Mouse (Mus musculus): Measurements from ENCODE around the gene Capzb.
A peak's percentile ranks its signal among the peaks of the same experiment; 100 is the strongest.

Gene Capzb

DNA sequence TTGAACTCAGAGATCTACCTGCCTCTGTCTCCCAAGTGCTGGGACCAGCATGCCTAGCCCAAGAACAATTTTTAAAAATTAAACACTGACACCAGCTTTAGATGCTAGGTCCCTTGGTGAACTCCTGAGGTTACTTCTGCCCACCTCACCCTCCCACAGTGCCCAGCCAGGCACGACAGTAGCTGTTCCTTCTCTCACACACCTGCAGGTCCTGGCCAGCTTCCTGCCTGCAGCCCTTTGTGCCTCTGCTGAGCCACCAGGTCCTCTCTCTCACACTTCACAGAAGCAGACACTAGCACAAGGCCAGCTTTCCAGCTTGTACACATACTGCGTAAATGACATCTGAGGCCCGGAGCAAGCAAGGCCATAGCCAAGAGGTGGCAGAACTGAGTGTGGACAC, 112.8 kb downstream of the Capzb start:
- no peak for DNase-seq (ENCODE audit: low read depth, low spot score)

DNA sequence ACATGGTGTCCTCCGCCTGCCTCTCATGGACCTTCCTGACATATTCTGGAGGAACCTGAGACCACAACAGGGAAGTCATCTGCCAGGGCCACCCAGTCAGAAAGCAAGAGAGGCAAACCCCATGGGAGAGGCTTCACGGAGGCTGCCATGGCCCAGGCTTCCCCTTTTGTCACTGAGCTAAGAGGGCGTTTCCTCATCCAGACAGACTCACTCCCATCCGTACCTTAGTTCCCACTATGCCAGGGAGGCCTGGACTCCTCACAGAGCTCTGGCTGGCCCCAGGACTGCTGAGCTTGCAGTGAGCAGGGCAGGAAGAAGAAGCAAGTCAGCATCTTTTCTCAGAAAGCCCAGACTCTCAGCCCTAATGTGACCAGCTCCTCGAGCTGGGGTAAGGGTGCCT, 115.2 kb downstream of the Capzb start:
- DNase-seq (ENCODE audit: low read depth, low spot score), result no peak

DNA sequence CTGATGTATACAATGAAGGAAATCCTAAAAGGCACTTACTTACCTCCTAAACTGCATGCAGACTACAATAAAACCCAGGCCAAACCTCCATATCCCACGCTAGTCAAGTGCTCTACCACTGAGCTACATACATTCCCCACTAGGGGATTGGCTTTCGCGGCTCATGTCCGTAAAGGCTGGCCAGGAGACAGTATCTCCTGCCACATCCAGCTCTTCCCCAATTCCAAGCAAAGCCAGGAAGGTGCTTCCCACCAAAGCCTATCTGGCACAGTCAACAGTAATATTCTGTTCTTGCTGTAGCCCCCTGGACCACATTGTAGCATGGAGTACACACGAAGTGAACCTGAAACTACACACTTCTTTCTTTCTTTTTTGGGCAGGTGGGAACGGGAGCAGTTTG, 117.0 kb downstream of the Capzb start:
- peak; percentile 64 for DNase-seq (ENCODE audit: low read depth, low spot score)

DNA sequence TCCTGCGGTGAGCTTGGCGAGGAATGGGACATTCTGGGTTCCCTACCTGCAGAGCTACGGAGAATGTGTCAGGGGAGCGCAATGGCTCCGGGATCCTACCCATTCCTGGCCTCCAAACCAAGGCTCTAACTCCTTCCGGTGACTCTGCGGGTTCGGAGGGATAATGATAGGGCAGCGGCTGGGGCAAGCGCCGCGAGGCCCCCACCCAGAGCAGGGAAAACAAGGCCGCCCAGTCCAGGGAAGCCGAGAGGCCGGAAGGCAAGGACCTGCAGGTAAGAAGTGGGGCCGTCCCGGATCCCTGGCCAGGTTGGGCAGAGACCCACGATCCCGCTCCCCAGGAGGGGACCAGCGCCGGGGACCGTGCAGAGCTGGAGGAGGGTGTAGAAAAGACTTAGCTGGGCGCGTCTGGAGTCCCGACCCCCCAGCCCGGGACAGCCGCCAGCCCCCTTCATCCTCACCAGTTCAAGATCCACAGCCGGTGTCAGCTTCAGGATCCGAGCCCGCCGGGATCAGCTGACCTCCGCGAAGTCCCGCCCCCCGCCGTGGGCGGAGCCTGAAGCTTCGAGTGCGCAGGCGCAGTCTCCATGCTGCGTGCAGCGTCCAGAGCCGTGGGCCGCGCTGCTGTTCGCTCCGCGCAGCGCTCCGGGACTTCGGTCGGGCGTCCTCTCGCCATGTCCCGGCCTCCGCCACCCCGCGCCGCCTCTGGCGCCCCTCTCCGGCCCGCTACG, 117.6 kb downstream of the Capzb start, which contains the start of the genes Pqlc2 and Akr7a5:
Pqlc2 (minus strand) TSS at position 538 of the 728 bp plus-strand sequence.
Akr7a5 (plus strand) TSS at position 574 of the 728 bp plus-strand sequence.
- DNase-seq (ENCODE audit: low read depth, low spot score), result peak; percentile 96

DNA sequence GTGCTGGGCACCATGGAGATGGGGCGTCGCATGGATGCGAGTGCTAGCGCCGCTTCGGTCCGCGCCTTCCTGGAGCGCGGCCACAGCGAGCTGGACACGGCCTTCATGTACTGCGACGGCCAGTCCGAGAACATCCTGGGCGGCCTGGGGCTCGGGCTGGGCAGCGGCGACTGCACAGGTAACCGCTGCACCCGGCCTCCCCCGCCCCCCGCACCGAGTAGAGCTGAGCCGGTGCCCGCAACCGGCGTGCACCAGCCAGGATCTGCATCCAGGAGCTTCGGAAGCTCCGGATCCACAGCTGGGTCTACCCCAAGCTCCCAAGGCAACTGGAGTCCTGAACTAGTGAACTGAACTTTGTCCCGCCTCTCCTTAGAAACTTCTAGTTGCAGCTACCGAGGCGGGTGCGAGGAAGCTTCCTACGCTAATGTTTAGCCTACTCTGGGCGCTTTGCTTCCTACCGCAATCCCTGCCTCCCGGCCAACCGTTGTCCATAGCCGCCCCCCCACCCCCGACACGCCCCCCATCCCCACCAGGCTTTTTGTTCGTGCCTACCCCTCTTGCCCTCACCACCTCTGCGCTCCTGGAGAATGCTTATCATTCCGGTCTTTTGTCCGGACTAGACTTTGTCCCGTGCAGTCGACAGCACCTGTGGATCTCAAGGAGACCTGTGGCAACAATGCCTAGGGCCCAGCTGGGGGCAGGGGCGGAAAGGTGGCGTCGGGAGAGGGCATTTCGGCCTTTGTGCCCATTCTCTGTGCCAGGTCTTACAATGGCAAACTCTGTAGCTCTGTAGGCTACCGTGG, 118.4 kb downstream of the Capzb start:
- DNase-seq (ENCODE audit: low read depth, low spot score), result peak; percentile 75

DNA sequence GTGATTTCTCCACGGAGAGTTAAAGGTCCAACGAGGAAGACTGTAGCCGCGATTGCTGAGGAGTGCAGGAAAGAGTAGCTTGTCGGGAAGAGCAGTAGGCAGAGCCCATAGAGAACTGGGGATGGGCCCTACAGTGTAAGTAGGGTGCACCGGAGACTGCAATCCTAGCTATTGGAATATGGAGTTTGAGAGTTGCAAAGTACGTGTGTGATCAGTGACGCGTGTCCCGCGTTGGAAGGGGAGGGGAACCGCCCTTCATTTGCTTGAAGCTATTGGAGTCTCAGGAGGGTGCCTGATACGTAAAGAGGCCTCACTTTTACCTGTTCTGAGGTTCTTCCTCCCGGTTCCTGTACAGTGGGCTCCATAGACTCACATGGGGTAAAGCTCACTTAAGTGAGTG, 119.0 kb downstream of the Capzb start:
- DNase-seq (ENCODE audit: low read depth, low spot score), result peak; percentile 39

DNA sequence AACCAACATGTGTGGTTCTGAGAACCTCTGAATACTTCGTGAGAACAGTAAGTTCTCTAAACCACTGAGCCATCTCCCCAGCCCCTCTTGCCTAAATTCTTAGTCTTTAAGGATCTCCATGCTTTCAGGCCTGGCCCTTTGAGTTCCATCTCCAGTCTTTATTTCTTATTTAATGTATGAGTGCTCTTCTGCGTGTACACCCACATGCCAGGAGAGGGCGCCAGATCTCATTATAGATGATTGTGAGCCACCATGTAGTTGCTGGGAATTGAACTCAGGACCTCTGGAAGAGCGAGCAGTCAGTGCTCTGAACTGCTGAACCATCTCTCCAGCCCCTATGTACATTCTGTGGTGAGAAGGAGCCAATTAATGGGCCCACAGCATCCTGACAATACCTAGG, 119.9 kb downstream of the Capzb start:
- peak; percentile 77 for DNase-seq (ENCODE audit: low read depth, low spot score)

DNA sequence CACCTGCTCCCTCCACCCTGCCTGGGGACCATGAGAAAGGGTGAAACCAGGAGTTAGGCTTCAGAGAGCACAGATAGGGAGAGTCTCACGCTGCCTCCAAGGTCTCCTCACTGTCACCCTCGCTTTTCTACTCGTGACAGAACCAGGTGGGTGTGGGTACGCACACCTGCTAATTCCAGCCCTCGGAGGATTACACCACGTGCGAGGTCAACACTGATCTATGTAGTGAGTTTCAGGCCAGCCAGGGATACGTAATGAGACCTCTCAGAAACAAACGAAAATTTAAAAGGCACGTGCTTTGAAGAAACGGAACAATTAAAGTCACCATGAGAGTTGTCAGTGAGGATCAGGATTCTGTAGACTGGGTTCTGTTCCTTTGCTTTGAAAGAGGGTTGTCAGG, 125.8 kb downstream of the Capzb start:
- DNase-seq (ENCODE audit: low read depth, low spot score), result no peak

DNA sequence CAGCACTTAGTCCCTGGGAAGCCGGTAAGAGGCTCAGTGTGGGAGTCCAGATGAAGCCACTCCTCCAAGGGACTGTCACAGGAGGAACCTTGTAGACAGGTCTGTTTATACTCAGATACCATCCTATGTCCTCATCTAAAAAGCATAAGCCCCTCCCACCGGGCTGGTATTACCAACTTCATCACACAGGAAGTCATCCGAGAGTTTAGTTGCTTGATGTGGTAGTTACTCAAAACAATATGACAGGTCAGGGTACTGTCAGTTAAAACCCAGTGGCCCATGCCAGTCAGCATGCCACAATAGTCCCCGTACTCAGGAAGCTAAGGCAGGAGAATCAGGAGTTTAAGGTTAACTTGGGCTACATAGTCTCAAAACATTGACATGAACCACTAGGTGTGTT, 127.0 kb downstream of the Capzb start:
- DNase-seq (ENCODE audit: low read depth, low spot score), result no peak

DNA sequence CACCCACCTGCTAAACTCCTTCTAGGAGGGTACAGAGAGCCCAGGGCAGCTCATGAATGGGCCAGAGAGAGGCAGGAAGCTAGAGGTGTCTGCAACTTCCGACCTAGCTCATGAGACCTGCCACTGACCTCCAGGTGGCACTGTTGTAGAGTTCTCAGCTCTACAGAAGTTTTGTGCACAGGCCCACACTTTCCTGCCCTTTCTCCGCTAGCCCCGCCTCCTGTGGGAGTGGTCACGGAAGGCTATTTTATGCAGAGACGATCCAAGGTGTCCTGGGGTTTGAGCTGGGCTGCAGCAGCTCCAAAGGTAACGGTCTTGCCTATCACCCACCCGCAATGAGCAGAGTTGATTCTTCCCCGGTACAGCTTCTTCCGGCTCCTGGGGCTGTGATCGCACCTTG, 137.9 kb downstream of the Capzb start:
- peak; percentile 98 for DNase-seq (ENCODE audit: low read depth, low spot score)

DNA sequence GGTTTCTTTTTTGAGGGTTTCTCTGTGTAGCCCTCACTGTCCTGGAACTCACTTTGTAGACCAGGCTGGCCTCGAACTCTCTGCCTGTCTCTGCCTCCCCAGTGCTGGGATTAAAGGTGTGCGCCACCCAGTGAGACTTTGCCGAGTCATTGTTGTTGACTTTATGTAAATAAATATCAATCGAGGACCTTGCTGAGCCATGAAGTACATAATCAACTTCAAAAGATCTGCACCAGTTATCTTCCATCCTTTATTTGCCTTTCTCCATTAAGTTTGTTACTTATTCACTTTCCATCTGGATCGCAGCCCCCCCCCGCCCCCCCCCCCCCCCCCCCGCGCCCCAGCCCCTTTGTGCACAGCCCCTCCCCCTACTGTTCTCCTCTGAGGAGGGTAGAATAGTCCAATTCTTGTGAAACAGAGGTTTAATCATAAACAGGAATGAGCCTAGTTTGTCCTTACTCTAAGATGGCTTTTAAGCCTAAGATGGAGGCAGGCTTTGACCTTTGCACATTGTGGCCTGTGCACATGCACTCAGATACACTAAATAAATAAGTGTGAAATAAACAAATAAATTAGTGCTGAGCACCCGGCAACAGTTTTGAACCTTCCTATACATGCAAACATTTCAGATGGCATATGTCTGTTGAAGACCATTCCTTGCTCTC, 142.1 kb downstream of the Capzb start:
- no peak for DNase-seq (ENCODE audit: low read depth, low spot score)

DNA sequence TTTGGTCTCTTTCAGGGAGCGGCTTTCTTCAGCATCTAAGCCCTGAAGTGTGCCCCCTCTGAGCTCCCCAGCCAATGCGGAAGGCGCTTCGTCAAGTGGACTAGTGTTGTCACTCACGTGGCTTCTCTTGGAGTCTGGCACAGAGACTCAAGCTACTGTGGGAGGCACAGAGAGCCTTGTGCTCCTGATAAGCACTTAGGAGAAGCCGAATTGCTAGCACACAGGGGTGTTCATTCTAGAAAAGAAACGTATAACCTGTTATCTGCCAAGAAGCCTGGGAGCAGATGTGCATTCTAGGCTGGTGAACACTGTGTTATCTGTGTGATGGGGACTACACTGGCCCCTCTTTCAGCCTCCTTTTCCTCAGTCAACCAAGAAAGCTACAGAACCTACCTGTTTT, 142.8 kb downstream of the Capzb start:
- DNase-seq (ENCODE audit: low read depth, low spot score), result no peak

DNA sequence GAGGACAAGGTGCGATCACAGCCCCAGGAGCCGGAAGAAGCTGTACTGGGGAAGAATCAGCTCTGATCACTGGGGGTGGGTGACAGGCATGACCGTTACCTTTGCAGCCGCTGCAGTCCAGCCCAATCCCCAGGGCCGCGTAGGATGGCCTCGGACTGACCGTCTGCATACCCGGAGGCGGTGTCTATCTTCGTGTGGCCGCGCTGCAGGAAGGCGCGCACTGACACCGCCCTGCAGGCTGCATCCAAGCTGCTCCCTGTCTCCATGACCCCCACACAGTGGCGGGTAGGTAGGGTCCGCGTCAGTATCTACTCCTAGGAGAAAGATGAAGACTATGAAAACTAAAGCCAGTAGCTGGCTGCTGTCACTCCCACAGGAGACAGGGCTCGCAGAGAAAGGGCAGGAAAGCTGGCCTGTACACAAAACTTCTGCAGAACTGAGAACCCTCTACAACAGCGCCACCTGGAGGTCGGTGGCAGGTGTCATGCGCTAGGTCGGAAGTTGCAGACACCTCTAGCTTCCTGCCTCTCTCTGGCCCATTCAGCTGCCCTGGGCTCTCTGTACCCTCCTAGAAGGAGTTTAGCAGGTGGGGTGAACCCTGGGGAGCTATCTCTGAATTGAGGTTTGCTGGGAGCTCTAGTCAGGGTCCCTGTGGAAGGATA, 144.3 kb downstream of the Capzb start:
- DNase-seq (ENCODE audit: low read depth, low spot score), result peak; percentile 94

DNA sequence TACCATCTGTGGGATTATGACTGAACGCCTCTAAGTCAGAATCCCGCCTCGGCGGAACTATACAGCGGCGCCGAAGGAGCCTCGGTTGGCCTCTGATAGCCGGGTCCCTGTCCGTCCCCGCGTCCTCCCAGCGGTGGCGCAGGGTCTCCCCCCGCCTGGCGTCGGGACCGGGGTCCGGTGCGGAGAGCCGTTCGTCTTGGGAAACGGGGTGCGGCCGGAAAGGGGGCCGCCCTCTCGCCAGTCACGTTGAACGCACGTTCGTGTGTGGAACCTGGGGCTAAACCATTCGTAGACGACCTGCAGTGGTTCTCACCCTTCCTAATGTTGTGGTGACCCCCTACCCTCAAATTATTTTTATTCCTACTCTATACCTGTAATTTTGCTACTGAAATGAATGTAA, 145.4 kb downstream of the Capzb start:
- no peak for DNase-seq (ENCODE audit: low read depth, low spot score)

DNA sequence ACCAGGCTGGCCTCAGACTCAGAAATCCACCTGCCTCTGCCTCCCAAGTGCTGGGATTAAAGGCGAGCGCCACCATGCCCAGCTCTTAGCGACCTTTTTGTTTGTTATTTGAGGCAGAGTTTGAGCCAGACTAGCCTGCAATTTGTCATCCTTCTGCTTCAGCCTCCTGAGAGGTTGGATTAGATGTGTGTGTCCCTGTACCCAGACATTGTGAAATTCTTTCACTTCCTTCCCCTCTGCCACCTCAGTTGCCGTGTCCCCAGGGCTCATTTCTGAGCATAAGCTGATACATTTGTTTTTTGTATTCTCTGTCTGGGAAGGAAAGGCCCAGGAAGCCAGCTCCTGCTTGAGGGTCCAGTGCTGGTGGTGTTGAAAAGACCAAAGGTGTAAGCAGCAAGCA, 148.1 kb downstream of the Capzb start:
- no peak for DNase-seq (ENCODE audit: low read depth, low spot score)

Data from ZHBTc4 (cell line).